Comparison of ENCODE assay signal across 11 mouse cellular contexts in genomic region chr17:45544873-45545277, GRCm38 (mm10). TPM values are rescaled to one million over a fixed set of nuclear protein-coding genes. Genes with fewer than 3 reads are reported as not detected.
DNase-seq lines count a peak whose midpoint lies in the region; ATAC-seq and TF ChIP-seq lines count a peak whose summit lies in the region.
"Had no signal": no experiment of that assay in that cellular context is flagged by ENCODE, and none has a peak within 500 bp of the region (broad histone marks: within the 10 kb centered on the region; RNA-seq: fewer than 3 reads in every experiment).

No protein-coding gene starts in this region.

- TF ChIP-seq CTCF in gastrocnemius, adult 2 months (IDR thresholded peaks at IDR 0.05), result no peak
- TF ChIP-seq CTCF in hindbrain, postnatal 0 days (IDR thresholded peaks at IDR 0.05; ENCODE audit: low read depth), result no peak

- ATAC-seq in hindbrain, postnatal 0 days, result no peak
- ATAC-seq in stomach, embryonic 16.5 days (ENCODE audit: insufficient read depth, low FRiP score), result no peak

- H3K27ac ChIP-seq in gastrocnemius, adult 2 months, result no peak overlapping the region
- peak overlapping the region; percentile 56 for H3K27ac ChIP-seq in hindbrain, postnatal 0 days
- no peak overlapping the region for H3K27ac ChIP-seq in stomach, embryonic 16.5 days (ENCODE audit: low read length)

- H3K27me3 ChIP-seq in hindbrain, postnatal 0 days (ENCODE audit: insufficient read depth, low read length), result peaks cover 7% of the 10 kb centered on the region; the same call in 1 of the 2 replicates
- peaks cover 75% of the 10 kb centered on the region for H3K27me3 ChIP-seq in stomach, embryonic 16.5 days (ENCODE audit: control insufficient read depth, insufficient read depth, low read length)

- whole genome bisulfite sequencing in hindbrain, postnatal 0 days, result 18% methylated on average over 44 of the region's 46 CpGs
- 20% methylated on average over 46 of the region's 46 CpGs for WGBS in stomach, embryonic 16.5 days

- intact Hi-C loops in gastrocnemius, adult 2 months (cut with DNase I), result no loop called here

- H3K9me3 ChIP-seq in hindbrain, postnatal 0 days (ENCODE audit: low read length), result no peaks in the 10 kb centered on the region
- H3K9me3 ChIP-seq in stomach, embryonic 16.5 days (replicated peaks; ENCODE audit: control insufficient read depth, low read length), result no peaks in the 10 kb centered on the region

- 0 out of 2 replicates have a peak, but pooled peaks cover 2% of the 10 kb centered on the region for H3K36me3 ChIP-seq in hindbrain, postnatal 0 days (ENCODE audit: insufficient read depth, low read length)
- no peaks in the 10 kb centered on the region for H3K36me3 ChIP-seq in stomach, embryonic 16.5 days (ENCODE audit: control insufficient read depth, insufficient read depth, low read length)

- peak overlapping the region; percentile 13; the same call in 1 of the 2 replicates for H3K9ac ChIP-seq in hindbrain, postnatal 0 days (replicated peaks; ENCODE audit: low read length)
- H3K9ac ChIP-seq in stomach, embryonic 16.5 days (ENCODE audit: low read length), result peak overlapping the region; percentile 10; the same call in 1 of the 2 replicates

- DNase-seq in gastrocnemius, adult 2 months, result no peak
- DNase-seq in gastrocnemius, postnatal 25 days, result no peak
- peak; percentile 62 for DNase-seq in retina, postnatal 1 day
- no peak for DNase-seq in retina, embryonic 14.5 days (ENCODE audit: low spot score)
- DNase-seq in hindbrain, postnatal 0 days (ENCODE audit: low spot score), result no peak
- no peak for DNase-seq in layer of hippocampus, adult 8-10 months (ENCODE audit: low spot score in 2 of 2)
- no peak for DNase-seq in thymus, postnatal 25 days

- peak overlapping the region; percentile 39 for H3K4me2 ChIP-seq in hindbrain, postnatal 0 days (ENCODE audit: low read depth, low read length)
- H3K4me2 ChIP-seq in stomach, embryonic 16.5 days (ENCODE audit: low read depth, low read length), result peak overlapping the region; percentile 46

- H3K4me1 ChIP-seq in hindbrain, postnatal 0 days (ENCODE audit: insufficient read depth, low read length), result peaks cover 2% of the 10 kb centered on the region; the same call in 1 of the 2 replicates
- H3K4me1 ChIP-seq in stomach, embryonic 16.5 days (ENCODE audit: control insufficient read depth, insufficient read depth, low read length), result peaks cover 9% of the 10 kb centered on the region

- H3K4me3 ChIP-seq in gastrocnemius, adult 2 months, result peak overlapping the region; percentile 63
- H3K4me3 ChIP-seq in hindbrain, postnatal 0 days (ENCODE audit: low read length), result 0 out of 2 replicates have a peak overlapping the region, but pooled peaks have one; percentile 3
- H3K4me3 ChIP-seq in stomach, embryonic 16.5 days (replicated peaks; ENCODE audit: low read length), result peak overlapping the region; percentile 25

RNA-seq across cellular contexts. Expression of gene Tmem151b, which starts 4.6 kb away (rescaled TPM):
- total RNA-seq in gastrocnemius, adult 2 months (2021), result not detected
- not detected for total RNA-seq in gastrocnemius, postnatal 25 days (2021)
- 107 and 114 TPM in 2 replicates for total RNA-seq in hindbrain, postnatal 0 days (2014; rRNA removed)
- polyA plus RNA-seq in hindbrain, postnatal 0 days (2015; fragmentation: Nextera tagmentation; extraction: Ambion mirVana), result 29.5 and 29.8 TPM in 2 replicates
- 2.1 and 2.2 TPM in 2 replicates for polyA plus RNA-seq in stomach, embryonic 16.5 days (2015; fragmentation: Nextera tagmentation; extraction: Ambion mirVana)
- 100 to 1,000 TPM in 3 of 4 experiments, 10 to 100 TPM in 1; 91.5 to 121 (median 111) TPM for total RNA-seq in layer of hippocampus, adult 8-10 months (2022)
- total RNA-seq: liver, adult 2 months had no signal

RNA-seq across cellular contexts. Expression of gene Nfkbie, which starts 10.6 kb away (rescaled TPM):
- total RNA-seq in gastrocnemius, adult 2 months (2021), result under 1 TPM; 0.36 to 0.43 TPM
- total RNA-seq in gastrocnemius, postnatal 25 days (2021), result under 1 TPM; 0.48 to 0.69 TPM
- total RNA-seq in hindbrain, postnatal 0 days (2014; rRNA removed), result 7.7 and 9.2 TPM in 2 replicates
- 5.2 and 6.0 TPM in 2 replicates for polyA plus RNA-seq in hindbrain, postnatal 0 days (2015; fragmentation: Nextera tagmentation; extraction: Ambion mirVana)
- 4.2 and 4.4 TPM in 2 replicates for polyA plus RNA-seq in stomach, embryonic 16.5 days (2015; fragmentation: Nextera tagmentation; extraction: Ambion mirVana)
- total RNA-seq in layer of hippocampus, adult 8-10 months (2022), result 1 to 10 TPM; 2.3 to 3.3 (median 2.7) TPM

RNA-seq across cellular contexts. Expression of gene Slc35b2, which starts 18.8 kb away (rescaled TPM):
- total RNA-seq in gastrocnemius, adult 2 months (2021), result 10 to 100 TPM; 16.0 to 17.3 TPM
- total RNA-seq in gastrocnemius, postnatal 25 days (2021), result 10 to 100 TPM; 17.5 to 21.5 TPM
- 105 and 139 TPM in 2 replicates for total RNA-seq in hindbrain, postnatal 0 days (2014; rRNA removed)
- 90.3 and 94.0 TPM in 2 replicates for polyA plus RNA-seq in hindbrain, postnatal 0 days (2015; fragmentation: Nextera tagmentation; extraction: Ambion mirVana)
- polyA plus RNA-seq in stomach, embryonic 16.5 days (2015; fragmentation: Nextera tagmentation; extraction: Ambion mirVana), result 115 and 117 TPM in 2 replicates
- total RNA-seq in layer of hippocampus, adult 8-10 months (2022), result 10 to 100 TPM; 26.6 to 35.6 (median 30.3) TPM

RNA-seq across cellular contexts. Expression of gene Tcte1, which starts 21.6 kb away (rescaled TPM):
- total RNA-seq in gastrocnemius, adult 2 months (2021), result not detected
- not detected for total RNA-seq in gastrocnemius, postnatal 25 days (2021)
- 0.58 and 1.5 TPM in 2 replicates for total RNA-seq in hindbrain, postnatal 0 days (2014; rRNA removed)
- 3.9 and 4.3 TPM in 2 replicates for polyA plus RNA-seq in hindbrain, postnatal 0 days (2015; fragmentation: Nextera tagmentation; extraction: Ambion mirVana)
- 0.25 and 0.28 TPM in 2 replicates for polyA plus RNA-seq in stomach, embryonic 16.5 days (2015; fragmentation: Nextera tagmentation; extraction: Ambion mirVana)
- 1 to 10 TPM in 3 of 4 experiments, under 1 TPM in 1; 0.92 to 1.3 (median 1.1) TPM for total RNA-seq in layer of hippocampus, adult 8-10 months (2022)
- total RNA-seq: liver, adult 2 months had no signal
- polyA plus RNA-seq: C2C12; liver, adult 2 months; urinary bladder, adult 2 months had no signal

RNA-seq across cellular contexts. Expression of gene Hsp90ab1, which starts 28.2 kb away (rescaled TPM):
- total RNA-seq in gastrocnemius, adult 2 months (2021), result 1,000 to 10,000 TPM; 1,106 to 1,162 TPM
- total RNA-seq in gastrocnemius, postnatal 25 days (2021), result 100 to 1,000 TPM; 839 to 859 TPM
- 982 and 1,365 TPM in 2 replicates for total RNA-seq in hindbrain, postnatal 0 days (2014; rRNA removed)
- 1,472 and 1,504 TPM in 2 replicates for polyA plus RNA-seq in hindbrain, postnatal 0 days (2015; fragmentation: Nextera tagmentation; extraction: Ambion mirVana)
- 1,400 and 1,468 TPM in 2 replicates for polyA plus RNA-seq in stomach, embryonic 16.5 days (2015; fragmentation: Nextera tagmentation; extraction: Ambion mirVana)
- 1,000 to 10,000 TPM; 1,566 to 2,023 (median 1,742) TPM for total RNA-seq in layer of hippocampus, adult 8-10 months (2022)

Comparison
In these comparisons a context has a peak if more than half of its experiments do, and no peak if none do; other contexts are left out.
1. H3K4me3 ChIP-seq: peak in every context shown above with its lines; median percentile 63 in gastrocnemius, adult 2 months; 25 in stomach, embryonic 16.5 days; 3 in hindbrain, postnatal 0 days.
2. RNA of gene Tmem151b, which starts 4.6 kb away (total RNA-seq): 91.5 to 121 TPM in layer of hippocampus, adult 8-10 months and 107 to 114 TPM in hindbrain, postnatal 0 days; not detected in gastrocnemius, adult 2 months and not detected in gastrocnemius, postnatal 25 days; every median in the first group is over 10 times any median in the second.